Mouse (Mus musculus) liver, embryonic 18 days (tissue): Measurements from ENCODE around the gene Olfr957. TPM values are rescaled to one million over a fixed set of nuclear protein-coding genes. Genes with fewer than 3 reads are reported as not detected.

Experiments used
- polyA plus RNA-seq: library from polyadenylated mRNA; depleted of rRNA; stranded (reverse); fragments of >200 nt; gene quantifications from 2 replicates; pipeline ENCODE4 v1.2.3, GENCODE M21; 2012; rRNA removed

Olfr957 gene
- polyA plus RNA-seq, result not detected in 2 replicates

GRCm38 (mm10) chr9:39515531-39515930 is at the start of gene Olfr957:
Gene Olfr957, minus strand, starts transcription at chr9:39515809.

DNA sequence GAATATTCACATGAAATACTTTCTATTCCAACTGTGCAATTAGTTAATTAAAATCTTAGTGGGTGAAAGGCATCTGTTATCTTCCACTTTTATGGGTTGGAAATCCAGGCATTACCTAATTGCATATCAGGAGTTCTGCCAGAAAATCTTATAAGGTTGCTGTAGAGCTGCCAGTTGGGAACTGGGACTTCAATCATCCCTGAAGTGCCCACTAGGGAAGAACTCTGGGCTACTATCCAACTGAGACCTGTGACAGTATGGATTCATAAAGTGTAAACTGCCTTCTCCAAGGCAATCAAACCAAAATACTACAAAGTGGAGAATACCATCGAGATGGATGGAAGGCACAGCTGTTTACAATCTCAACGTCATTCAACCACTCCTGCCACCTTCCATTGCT is 38.3 kb upstream of the Olfr957 start, which contains the start of gene Olfr958:
TSS of gene Olfr958 (minus strand) at position 109 of the 400 bp plus-strand sequence.

DNA sequence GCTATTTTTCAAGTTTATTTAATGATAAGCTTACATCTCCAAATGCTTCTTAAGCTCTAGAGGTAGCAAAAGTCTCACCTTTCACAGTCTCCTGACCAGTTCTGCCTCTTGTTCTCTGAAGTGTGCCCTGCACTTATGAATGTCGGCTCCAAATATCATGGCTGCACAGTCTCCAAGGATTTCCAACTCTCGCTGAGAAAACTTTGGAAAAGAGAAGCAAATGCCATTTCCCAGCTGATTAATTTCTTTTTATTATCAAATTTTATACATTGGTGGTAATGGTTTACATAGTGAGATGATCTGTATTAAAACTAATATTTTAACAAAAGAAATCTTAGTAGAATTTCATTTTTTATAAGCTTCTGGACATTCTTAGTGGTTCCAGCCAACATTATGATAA is 21.7 kb downstream of the Olfr957 start, which contains the start of gene Olfr44:
TSS of gene Olfr44 (minus strand) at position 101 of the 400 bp plus-strand sequence.

GRCm38 (mm10) chr9:39471844-39472243 is 43.8 kb downstream of the Olfr957 start, which contains the start of gene Olfr955:
Gene Olfr955, minus strand, starts transcription at chr9:39471944.

Other genes with a start within 250 kb of the Olfr957 start
- gene Olfr945, start 239.0 kb downstream of the Olfr957 start, polyA plus RNA-seq, result not detected in 2 replicates
- not detected in 2 replicates for gene Olfr948, start 189.8 kb downstream of the Olfr957 start, polyA plus RNA-seq
- gene Olfr951, start 128.4 kb downstream of the Olfr957 start, polyA plus RNA-seq, result not detected in 2 replicates
- not detected in 2 replicates for gene Olfr952, start 88.7 kb downstream of the Olfr957 start, polyA plus RNA-seq
- not detected in 2 replicates for gene Olfr954, start 59.1 kb downstream of the Olfr957 start, polyA plus RNA-seq
- not detected in 2 replicates for gene Olfr955, start 43.9 kb downstream of the Olfr957 start, polyA plus RNA-seq
- not detected in 2 replicates for gene Olfr44, start 21.8 kb downstream of the Olfr957 start, polyA plus RNA-seq
- not detected in 2 replicates for gene Olfr958, start 38.2 kb upstream of the Olfr957 start, polyA plus RNA-seq
- not detected in 2 replicates for gene Olfr959, start 59.8 kb upstream of the Olfr957 start, polyA plus RNA-seq
- gene AW551984, start 88.6 kb upstream of the Olfr957 start, polyA plus RNA-seq, result 0.91 and 1.0 TPM in 2 replicates
- gene Olfr148, start 94.8 kb upstream of the Olfr957 start, polyA plus RNA-seq, result not detected in 2 replicates
- gene Olfr960, start 105.6 kb upstream of the Olfr957 start, polyA plus RNA-seq, result not detected in 2 replicates
- gene Olfr961, start 129.3 kb upstream of the Olfr957 start, polyA plus RNA-seq, result not detected in 2 replicates
- gene Olfr963, start 151.4 kb upstream of the Olfr957 start, polyA plus RNA-seq, result not detected in 2 replicates
- gene Olfr149, start 191.3 kb upstream of the Olfr957 start, polyA plus RNA-seq, result not detected in 2 replicates
- gene Olfr965, start 195.5 kb upstream of the Olfr957 start, polyA plus RNA-seq, result not detected in 2 replicates
- not detected in 2 replicates for gene Olfr150, start 215.2 kb upstream of the Olfr957 start, polyA plus RNA-seq
- not detected in 2 replicates for gene Olfr967, start 230.4 kb upstream of the Olfr957 start, polyA plus RNA-seq